Mouse (Mus musculus) hindbrain, postnatal 0 days (tissue): ENCODE data around the gene Rbms1. TPM values are rescaled to one million over a fixed set of nuclear protein-coding genes. Genes with fewer than 3 reads are reported as not detected.

Experiments
- ATAC-seq: fragments of 200-750 bp; cut with Nextera tagmentation; 2 replicates; pipeline ENCODE4 v1.8.0; 2017; ENCODE audit warnings: mild to moderate bottlenecking, moderate TSS enrichment, moderate library complexity
- DNase-seq: peaks from one replicate; pipeline ENCODE4 v3.0.0-alpha.2; 2015; ENCODE audit warnings: low spot score
- H3K27ac ChIP-seq: fragments of 300-500 bp; sonication (generic); 2 replicates; pipeline ENCODE4 v1.5.1; 2014; ENCODE audit warnings: mild to moderate bottlenecking
- H3K27me3 ChIP-seq: fragments of 300-500 bp; sonication (generic); 2 replicates; pipeline ENCODE4 v1.6.1; 2014; ENCODE audit warnings: low read length, mixed read lengths; ENCODE audit not compliant: insufficient read depth
- H3K36me3 ChIP-seq: fragments of 300-500 bp; sonication (generic); 2 replicates; pipeline ENCODE4 v1.6.1; 2014; ENCODE audit warnings: low read length, mixed read lengths; ENCODE audit not compliant: insufficient read depth
- H3K4me1 ChIP-seq: fragments of 300-500 bp; sonication (generic); 2 replicates; pipeline ENCODE4 v1.6.1; 2014; ENCODE audit warnings: antibody characterized with exemption, low read length, mixed read lengths; ENCODE audit not compliant: insufficient read depth
- H3K4me2 ChIP-seq: fragments of 300-500 bp; sonication (generic); 2 replicates; pipeline ENCODE4 v1.6.1; 2014; ENCODE audit warnings: low read depth, mild to moderate bottlenecking, low read length, moderate library complexity, mixed read lengths
- H3K4me3 ChIP-seq: fragments of 300-500 bp; sonication (generic); 2 replicates; pipeline ENCODE4 v1.5.1; 2014; ENCODE audit warnings: low read length
- H3K9ac ChIP-seq: fragments of 300-500 bp; sonication (generic); replicated peaks from 2 replicates; pipeline ENCODE4 v1.6.1; 2014; ENCODE audit warnings: mild to moderate bottlenecking, low read length, moderate library complexity, mixed read lengths
- H3K9me3 ChIP-seq: fragments of 300-500 bp; sonication (generic); 2 replicates; pipeline ENCODE4 v1.6.1; 2016; ENCODE audit warnings: low read length, mixed read lengths
- CTCF ChIP-seq: IDR thresholded peaks from 2 replicates; pipeline ENCODE4 v1.5.1; 2016; ENCODE audit warnings: antibody characterized with exemption, control low read depth, low read depth
- WGBS: fragments of 180-500 bp; shearing (Covaris S2); extraction: QIAGEN DNeasy Blood & Tissue Kit; methylation state at CpG from one replicate; pipeline ENCODE4 v1.1.7; 2014; 5-methylcytosine and 5-hydroxymethylcytosine counted together
- polyA plus RNA-seq: library from polyadenylated mRNA; unstranded; fragments of >200 nt; fragmentation: Nextera tagmentation; extraction: Ambion mirVana; gene quantifications from 2 replicates; pipeline ENCODE4 v1.2.1, GENCODE M21; 2015
- total RNA-seq: library from RNA; depleted of rRNA; stranded (reverse); fragments of >200 nt; gene quantifications from 2 replicates; pipeline ENCODE4 v1.2.3, GENCODE M21; 2014

The Rbms1 gene
- total and polyA plus RNA-seq, 2 experiments from 2014 or later = 66.2 to 69.7 TPM

DNA sequence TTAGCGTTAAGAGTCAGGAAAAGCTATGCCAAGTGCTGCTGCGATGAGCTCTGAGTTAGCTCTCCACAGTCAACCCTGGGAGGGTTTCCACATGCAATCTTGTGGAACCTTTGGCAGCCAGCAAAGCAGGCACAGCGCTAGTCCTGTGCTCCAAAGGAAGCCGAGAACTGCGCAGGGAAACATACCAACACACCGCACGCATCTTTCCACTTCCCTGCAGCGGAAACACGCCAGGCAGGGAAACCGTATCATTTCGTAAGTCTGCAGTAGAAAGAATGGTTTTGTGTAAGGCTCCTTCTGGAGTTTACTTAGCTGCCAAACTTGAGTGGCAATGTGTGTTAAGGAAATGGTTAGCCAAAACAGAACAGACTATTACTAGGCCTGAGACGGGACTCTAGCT is 150.0 kb downstream of the Rbms1 start:
- 78% methylated on average over 12 of the region's 12 CpGs for WGBS
- H3K9me3 ChIP-seq = no peaks in the 10 kb centered on the region
- no peak overlapping the region for H3K27ac ChIP-seq
- H3K9ac ChIP-seq = no peak overlapping the region
- peaks cover 6% of the 10 kb centered on the region; the same call in 1 of the 2 replicates for H3K4me1 ChIP-seq
- no peak for TF ChIP-seq CTCF
- H3K36me3 ChIP-seq = no peaks in the 10 kb centered on the region
- no peaks in the 10 kb centered on the region for H3K27me3 ChIP-seq
- ATAC-seq = no peak
- no peak overlapping the region for H3K4me2 ChIP-seq
- DNase-seq = no peak
- H3K4me3 ChIP-seq = no peak overlapping the region

DNA sequence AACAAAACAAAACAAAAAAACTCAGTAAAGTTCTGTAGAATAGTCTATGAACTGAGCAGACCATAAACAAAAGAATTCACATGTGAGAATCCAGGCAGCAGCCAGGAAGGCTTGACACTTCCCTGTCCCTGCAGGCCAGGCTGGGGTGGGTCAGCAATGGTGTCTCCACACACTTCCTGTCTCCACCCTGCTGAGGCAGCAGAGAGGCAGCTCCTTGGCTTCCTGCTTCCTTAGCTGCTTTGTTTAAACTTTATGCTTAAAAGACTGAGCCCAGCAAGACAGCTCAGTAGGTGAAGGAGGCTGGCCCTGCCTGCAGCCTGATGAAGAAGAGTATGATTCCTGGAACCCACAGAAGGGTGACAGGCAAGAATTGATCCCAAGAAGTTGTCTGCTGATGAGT is 152.4 kb downstream of the Rbms1 start:
- Histone ChIP-seq H3K36me3 (no peaks in the 10 kb centered on the region), H3K4me2 (no peak overlapping the region), H3K4me3 (no peak overlapping the region), H3K9me3 (no peaks in the 10 kb centered on the region), H3K27ac (no peak overlapping the region), H3K9ac (no peak overlapping the region), H3K27me3 (no peaks in the 10 kb centered on the region), H3K4me1 (peaks cover 6% of the 10 kb centered on the region; the same call in 1 of the 2 replicates)
- ATAC-seq = no peak
- TF ChIP-seq CTCF = peak; percentile 30
- DNase-seq = no peak

DNA sequence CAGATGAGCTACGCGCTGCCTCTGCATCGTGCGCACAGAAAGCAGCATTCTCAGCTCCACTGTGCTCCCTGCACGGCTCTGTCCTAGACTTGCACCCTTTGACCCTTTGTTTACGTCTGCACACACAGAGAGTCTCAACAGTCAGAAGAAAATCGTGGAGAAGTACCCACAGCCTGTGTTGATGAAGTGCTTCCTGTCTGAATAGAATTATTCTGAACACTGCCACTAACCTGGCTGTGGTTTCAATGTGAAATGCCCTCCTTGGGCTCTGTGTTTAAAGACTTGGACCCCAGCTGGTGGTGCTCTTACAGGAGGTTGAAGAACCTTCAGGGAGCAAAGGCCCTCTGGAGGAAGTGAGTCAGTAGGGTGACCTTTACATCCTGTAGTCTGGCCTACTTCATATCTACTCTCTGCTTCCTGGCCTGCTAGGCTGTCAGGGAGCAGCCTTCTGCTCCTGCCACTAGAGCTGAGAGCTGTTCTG is 153.5 kb downstream of the Rbms1 start:
- peaks cover 10% of the 10 kb centered on the region; the same call in 1 of the 2 replicates for H3K4me1 ChIP-seq
- ATAC-seq (0 out of 2 replicates have a peak, but pooled peaks have one; percentile 7), DNase-seq (no peak)
- 51% methylated on average over 7 of the region's 7 CpGs for WGBS
- TF ChIP-seq CTCF = no peak; the same call in none of the 2 replicates
- H3K9ac ChIP-seq = no peak overlapping the region
- no peaks in the 10 kb centered on the region for H3K9me3 ChIP-seq
- H3K4me3 ChIP-seq = no peak overlapping the region
- H3K27ac ChIP-seq = no peak overlapping the region
- no peaks in the 10 kb centered on the region for H3K36me3 ChIP-seq
- no peak overlapping the region for H3K4me2 ChIP-seq
- H3K27me3 ChIP-seq = no peaks in the 10 kb centered on the region

DNA sequence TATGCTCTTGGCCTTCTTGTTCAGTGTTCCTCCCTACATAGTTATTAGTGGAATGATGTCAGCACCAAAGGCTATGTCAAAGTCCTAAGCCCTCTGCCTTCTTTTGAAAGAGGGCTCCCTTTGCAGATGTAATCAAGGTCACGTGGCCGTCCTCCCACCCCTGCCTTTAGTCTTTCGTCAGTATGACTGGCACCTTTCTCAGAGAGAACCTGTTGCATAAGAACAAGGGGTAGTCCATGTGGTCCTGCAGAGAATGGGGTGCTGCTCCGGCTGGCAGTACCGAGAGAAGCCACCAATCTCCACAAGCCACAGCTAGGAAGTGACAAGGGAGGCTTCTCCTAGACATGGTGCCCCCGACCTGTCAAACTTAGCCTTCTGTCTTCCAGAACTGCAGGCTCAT is 154.2 kb downstream of the Rbms1 start:
- DNase-seq (no peak), ATAC-seq (no peak)
- H3K27ac ChIP-seq = no peak overlapping the region
- 78% methylated on average over 6 of the region's 6 CpGs for WGBS
- no peaks in the 10 kb centered on the region for H3K36me3 ChIP-seq
- H3K4me3 ChIP-seq = no peak overlapping the region
- no peak for TF ChIP-seq CTCF
- no peaks in the 10 kb centered on the region for H3K27me3 ChIP-seq
- no peaks in the 10 kb centered on the region for H3K9me3 ChIP-seq
- H3K9ac ChIP-seq = no peak overlapping the region
- no peak overlapping the region for H3K4me2 ChIP-seq
- H3K4me1 ChIP-seq = 0 out of 2 replicates have a peak, but pooled peaks cover 5% of the 10 kb centered on the region

DNA sequence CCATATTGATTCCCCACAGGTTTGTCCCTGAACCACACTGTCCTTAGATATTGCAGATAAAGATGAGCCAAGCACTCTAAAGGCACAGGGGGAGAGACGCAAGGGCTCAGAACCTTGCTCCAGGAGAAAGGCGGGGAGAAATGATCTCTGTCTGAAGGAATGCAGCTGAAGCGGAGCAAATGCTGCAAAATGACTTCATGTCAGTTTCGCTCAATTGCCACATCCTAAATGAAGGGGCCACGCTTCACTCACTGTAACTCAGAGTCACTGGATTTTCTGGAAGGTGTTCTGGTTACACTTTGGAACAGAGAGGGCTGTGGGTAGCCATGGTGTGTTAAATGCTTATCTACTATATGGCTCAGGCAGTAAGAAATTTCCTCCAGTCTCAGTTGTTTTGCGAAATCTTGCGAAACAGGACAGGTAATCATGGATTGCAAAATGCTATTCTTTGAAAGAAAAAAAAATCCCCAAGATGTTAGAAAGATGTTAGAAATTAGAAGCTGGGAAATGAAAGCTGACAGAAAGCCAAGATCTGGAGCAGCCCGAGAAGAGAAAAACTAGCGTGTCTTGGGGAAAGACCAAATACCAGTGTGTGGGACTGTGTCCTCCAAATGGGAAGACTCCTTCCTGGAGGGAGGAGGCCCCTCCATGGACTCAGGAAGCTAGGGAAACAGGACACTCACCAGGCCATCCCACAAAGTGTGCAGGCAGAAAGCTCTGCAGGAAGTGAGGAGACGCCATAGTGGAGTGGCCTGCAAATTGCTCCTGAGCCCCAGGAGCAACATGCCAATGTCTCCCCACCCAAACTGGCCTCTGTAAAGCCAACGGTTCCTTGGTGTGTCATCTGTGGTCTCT is 155.4 kb downstream of the Rbms1 start:
- 73% methylated on average over 11 of the region's 11 CpGs for WGBS
- Histone ChIP-seq H3K4me3 (no peak overlapping the region), H3K9ac (no peak overlapping the region), H3K27ac (no peak overlapping the region), H3K9me3 (no peaks in the 10 kb centered on the region), H3K4me2 (no peak overlapping the region), H3K4me1 (0 out of 2 replicates have a peak, but pooled peaks cover 5% of the 10 kb centered on the region), H3K27me3 (no peaks in the 10 kb centered on the region), H3K36me3 (no peaks in the 10 kb centered on the region)
- DNase-seq (no peak), ATAC-seq (no peak)
- no peak for TF ChIP-seq CTCF

DNA sequence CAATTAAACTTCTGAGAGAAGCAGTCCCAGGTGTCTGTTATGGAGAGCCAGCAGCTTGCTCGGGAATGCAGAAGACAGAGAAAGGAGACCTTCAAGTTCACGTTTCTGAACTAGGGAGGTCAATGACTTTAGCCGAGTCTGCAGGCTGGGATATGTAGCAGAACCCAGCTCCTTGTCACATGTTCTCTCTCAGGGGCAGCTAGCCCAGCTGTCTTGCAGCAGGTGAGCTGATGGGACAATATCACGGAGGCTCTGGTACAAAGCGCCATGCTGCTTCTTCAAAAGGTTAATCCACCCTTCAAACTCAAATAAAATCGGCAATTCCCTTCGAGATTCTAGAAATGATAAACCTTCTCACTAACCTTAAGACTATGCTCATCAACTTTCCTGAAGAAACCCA is 158.2 kb downstream of the Rbms1 start:
- H3K36me3 ChIP-seq = no peaks in the 10 kb centered on the region
- WGBS = 71% methylated on average over 7 of the region's 7 CpGs
- TF ChIP-seq CTCF = no peak
- H3K4me2 ChIP-seq = no peak overlapping the region
- DNase-seq (no peak), ATAC-seq (no peak)
- no peak overlapping the region for H3K4me3 ChIP-seq
- H3K27ac ChIP-seq = no peak overlapping the region
- peaks cover 5% of the 10 kb centered on the region; the same call in 1 of the 2 replicates for H3K4me1 ChIP-seq
- no peak overlapping the region for H3K9ac ChIP-seq
- no peaks in the 10 kb centered on the region for H3K9me3 ChIP-seq
- no peaks in the 10 kb centered on the region for H3K27me3 ChIP-seq

DNA sequence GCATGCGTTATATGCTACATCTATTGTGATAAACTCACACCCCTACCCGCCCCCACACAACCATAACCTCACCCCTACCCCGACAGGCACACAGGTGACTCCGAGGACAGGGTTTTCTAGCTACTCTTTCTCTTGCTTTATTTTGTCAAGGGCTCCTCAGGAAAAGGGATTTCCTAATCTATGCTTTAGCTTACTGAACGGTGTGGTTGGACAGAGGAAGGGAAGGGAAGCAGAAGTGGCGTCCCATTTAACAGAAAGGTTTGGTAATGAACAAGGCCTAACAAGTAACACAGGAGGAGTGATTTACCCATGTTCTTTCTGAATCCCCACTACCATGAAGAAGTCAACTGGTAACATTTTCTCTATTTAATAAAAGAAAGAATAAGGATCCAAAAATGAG is 159.6 kb downstream of the Rbms1 start:
- Histone ChIP-seq H3K4me3 (no peak overlapping the region), H3K4me1 (peaks cover 5% of the 10 kb centered on the region; the same call in 1 of the 2 replicates), H3K27me3 (no peaks in the 10 kb centered on the region), H3K9ac (no peak overlapping the region), H3K27ac (no peak overlapping the region), H3K4me2 (no peak overlapping the region), H3K36me3 (no peaks in the 10 kb centered on the region), H3K9me3 (no peaks in the 10 kb centered on the region)
- 94% methylated on average over 6 of the region's 6 CpGs for WGBS
- ATAC-seq (no peak), DNase-seq (no peak)
- no peak for TF ChIP-seq CTCF
